Mouse (Mus musculus): ENCODE measurements around the gene Lysmd1. TPM values are rescaled to one million over a fixed set of nuclear protein-coding genes. Genes with fewer than 3 reads are reported as not detected.
"Not testable (repeated sequence)": the region's sequence is repeated elsewhere in the genome, so short reads cannot be mapped to it uniquely, and the experiment has no call there.

Lysmd1 gene
- polyA plus RNA-seq (2012; rRNA removed): 4.7 and 5.3 TPM in 2 replicates

GRCm38 (mm10) chr3:95133680-95134101 is at the start of gene Lysmd1, which contains the start of gene Scnm1:
Lysmd1 (plus strand) TSS chr3:95134088.
Scnm1 (minus strand) TSS chr3:95134011.
- DNase-seq (ENCODE audit: low read depth in 1 of 2, low spot score in 2 of 2): peak; percentile 87 to 92
- Histone ChIP-seq H3K27me3 (ENCODE audit: control insufficient read depth, insufficient read depth, low read length) (no peaks in the 10 kb centered on the region), H3K4me1 (ENCODE audit: control insufficient read depth, insufficient read depth, insufficient read length) (peaks cover 22% of the 10 kb centered on the region), H3K36me3 (ENCODE audit: control insufficient read depth, insufficient read depth, low read length) (peaks cover 5% of the 10 kb centered on the region; the same call in 1 of the 2 replicates), H3K4me3 (ENCODE audit: extremely low read depth, insufficient read depth, insufficient read length) (peak within 1 kb of the TSS; percentile 89), H3K27ac (ENCODE audit: insufficient read depth, low read length) (peak within 1 kb of the TSS; percentile 76)
- TF ChIP-seq CTCF (IDR thresholded peaks at IDR 0.05; ENCODE audit: extremely low read depth, insufficient read depth, insufficient read length, insufficient replicate concordance): no peak
- TF ChIP-seq POLR2A (IDR thresholded peaks at IDR 0.05; ENCODE audit: low read depth, low read length): no peak
- WGBS: under 1% methylated on average over 20 of the region's 20 CpGs

DNA sequence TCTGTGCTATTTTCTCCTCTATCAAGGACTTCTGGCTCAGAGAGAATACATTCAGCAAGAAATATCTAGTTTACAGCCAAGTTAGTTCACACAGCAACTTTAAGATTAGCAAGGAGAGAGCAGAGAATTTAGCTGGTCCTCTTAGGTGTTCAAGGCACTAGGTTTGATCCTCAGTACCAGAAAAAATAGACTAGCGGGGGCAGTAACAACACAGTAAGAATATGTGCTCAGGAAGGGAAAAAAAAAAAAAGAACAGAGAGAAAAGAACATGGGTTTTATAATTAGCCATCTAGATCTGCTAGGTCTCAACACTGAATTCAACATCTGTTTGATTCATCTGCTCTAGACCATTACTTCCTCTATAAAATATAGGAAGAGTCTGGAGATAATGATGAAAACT is 45.8 kb upstream of the Lysmd1 start:
- H3K27me3 ChIP-seq (ENCODE audit: control insufficient read depth, insufficient read depth, low read length): no peaks in the 10 kb centered on the region
- TF ChIP-seq CTCF (IDR thresholded peaks at IDR 0.05; ENCODE audit: extremely low read depth, insufficient read depth, insufficient read length, insufficient replicate concordance) (no peak), POLR2A (IDR thresholded peaks at IDR 0.05; ENCODE audit: low read depth, low read length) (no peak)

GRCm38 (mm10) chr3:95100854-95101253 is 33.0 kb upstream of the Lysmd1 start:
- no peak for DNase-seq (ENCODE audit: low read depth in 1 of 2, low spot score in 2 of 2)
- H3K4me1 ChIP-seq (ENCODE audit: control insufficient read depth, insufficient read depth, insufficient read length): peaks cover 4% of the 10 kb centered on the region; the same call in 1 of the 2 replicates
- no peak overlapping the region for H3K4me3 ChIP-seq (ENCODE audit: extremely low read depth, insufficient read depth, insufficient read length)
- 5% methylated on average over 2 of the region's 2 CpGs for WGBS
- TF ChIP-seq CTCF (IDR thresholded peaks at IDR 0.05; ENCODE audit: extremely low read depth, insufficient read depth, insufficient read length, insufficient replicate concordance) (no peak), POLR2A (IDR thresholded peaks at IDR 0.05; ENCODE audit: low read depth, low read length) (no peak)
- no peak overlapping the region for H3K27ac ChIP-seq (ENCODE audit: insufficient read depth, low read length)
- H3K36me3 ChIP-seq (ENCODE audit: control insufficient read depth, insufficient read depth, low read length): peaks cover 5% of the 10 kb centered on the region
- no peaks in the 10 kb centered on the region for H3K27me3 ChIP-seq (ENCODE audit: control insufficient read depth, insufficient read depth, low read length)

More for the DNA sequence above, 45.8 kb upstream of the Lysmd1 start:
- WGBS: 95% methylated on average over 1 of the region's 1 CpGs
- H3K4me3 ChIP-seq (ENCODE audit: extremely low read depth, insufficient read depth, insufficient read length): no peak overlapping the region
- no peak overlapping the region for H3K27ac ChIP-seq (ENCODE audit: insufficient read depth, low read length)
- H3K4me1 ChIP-seq (ENCODE audit: control insufficient read depth, insufficient read depth, insufficient read length): no peaks in the 10 kb centered on the region
- DNase-seq (ENCODE audit: low read depth in 1 of 2, low spot score in 2 of 2): no peak
- H3K36me3 ChIP-seq (ENCODE audit: control insufficient read depth, insufficient read depth, low read length): no peaks in the 10 kb centered on the region; the same call in 1 of the 2 replicates

DNA sequence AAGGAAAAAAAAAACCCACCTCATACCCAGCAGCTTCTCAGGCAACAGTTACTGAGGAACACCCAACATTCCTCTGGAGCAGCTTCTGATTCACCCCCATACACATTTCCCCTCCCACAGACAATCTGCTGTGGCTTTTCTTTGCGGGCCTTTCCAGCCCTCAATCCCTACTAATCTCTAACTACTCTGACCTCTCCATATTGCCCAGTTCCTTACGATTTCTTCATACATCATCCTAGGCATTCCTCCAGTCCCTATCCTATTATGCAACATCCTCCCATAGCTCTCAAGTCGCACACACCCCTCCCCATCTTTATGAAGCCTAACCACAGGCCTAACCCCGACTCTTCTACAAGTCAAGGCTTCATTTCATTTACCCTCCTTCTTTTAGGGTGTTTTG is 28.8 kb upstream of the Lysmd1 start:
- H3K4me3 ChIP-seq (ENCODE audit: extremely low read depth, insufficient read depth, insufficient read length): no peak overlapping the region
- H3K27ac ChIP-seq (ENCODE audit: insufficient read depth, low read length): no peak overlapping the region

GRCm38 (mm10) chr3:95105586-95106337 is 28.1 kb upstream of the Lysmd1 start:
- 2% methylated on average over 16 of the region's 16 CpGs for WGBS
- no peak for DNase-seq (ENCODE audit: low read depth in 1 of 2, low spot score in 2 of 2)
- Histone ChIP-seq H3K4me1 (ENCODE audit: control insufficient read depth, insufficient read depth, insufficient read length) (peaks cover 4% of the 10 kb centered on the region; the same call in 1 of the 2 replicates), H3K27ac (ENCODE audit: insufficient read depth, low read length) (peak overlapping the region; percentile 57), H3K4me3 (ENCODE audit: extremely low read depth, insufficient read depth, insufficient read length) (peak overlapping the region; percentile 84), H3K27me3 (ENCODE audit: control insufficient read depth, insufficient read depth, low read length) (no peaks in the 10 kb centered on the region), H3K36me3 (ENCODE audit: control insufficient read depth, insufficient read depth, low read length) (peaks cover 2% of the 10 kb centered on the region; the same call in 1 of the 2 replicates)
- TF ChIP-seq CTCF (IDR thresholded peaks at IDR 0.05; ENCODE audit: extremely low read depth, insufficient read depth, insufficient read length, insufficient replicate concordance): no peak
- TF ChIP-seq POLR2A (IDR thresholded peaks at IDR 0.05; ENCODE audit: low read depth, low read length): no peak

More for the DNA sequence above, 28.8 kb upstream of the Lysmd1 start:
- H3K36me3 ChIP-seq (ENCODE audit: control insufficient read depth, insufficient read depth, low read length): peaks cover 2% of the 10 kb centered on the region; the same call in 1 of the 2 replicates
- WGBS: 22% methylated on average over 4 of the region's 4 CpGs
- peaks cover 4% of the 10 kb centered on the region; the same call in 1 of the 2 replicates for H3K4me1 ChIP-seq (ENCODE audit: control insufficient read depth, insufficient read depth, insufficient read length)
- TF ChIP-seq POLR2A (IDR thresholded peaks at IDR 0.05; ENCODE audit: low read depth, low read length) (no peak), CTCF (IDR thresholded peaks at IDR 0.05; ENCODE audit: extremely low read depth, insufficient read depth, insufficient read length, insufficient replicate concordance) (no peak)
- no peaks in the 10 kb centered on the region for H3K27me3 ChIP-seq (ENCODE audit: control insufficient read depth, insufficient read depth, low read length)
- no peak for DNase-seq (ENCODE audit: low read depth in 1 of 2, low spot score in 2 of 2)

DNA sequence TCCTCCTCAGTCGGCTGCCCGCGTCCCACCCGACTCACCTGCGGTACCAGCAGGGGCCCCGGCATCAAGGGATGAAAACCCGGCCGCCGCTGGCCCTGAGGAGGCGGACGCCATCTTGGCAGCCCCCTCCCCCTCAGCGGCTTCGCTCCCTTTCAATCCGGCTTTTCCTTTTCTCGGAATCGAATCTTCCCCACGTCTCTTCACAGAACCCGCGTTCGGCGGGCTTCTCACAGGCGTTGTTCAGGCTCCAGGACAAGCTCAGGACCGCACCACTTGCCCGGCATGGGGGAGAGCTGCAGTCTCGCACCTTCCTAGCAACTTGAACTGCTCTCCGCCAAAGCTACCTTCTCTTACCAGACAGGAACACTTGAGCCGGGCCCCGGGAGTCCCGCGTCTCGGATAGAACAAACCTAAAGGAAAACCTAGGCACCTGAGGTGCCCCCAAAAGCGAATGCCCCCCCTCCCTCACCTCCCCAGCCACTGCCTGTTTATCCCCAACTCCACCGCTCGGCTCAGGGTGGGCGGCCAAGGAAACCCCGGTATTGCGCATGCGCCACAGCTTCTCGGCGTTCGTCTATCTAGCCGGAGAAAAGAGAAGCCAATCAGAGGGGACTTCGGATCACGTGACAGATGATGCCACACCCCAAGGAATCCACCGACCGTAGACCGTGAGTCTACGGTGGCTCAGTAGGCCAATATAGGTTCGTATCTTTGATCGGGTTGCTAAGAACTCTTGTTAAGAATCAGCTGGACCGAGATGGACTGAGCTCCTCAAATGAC is 27.4 kb upstream of the Lysmd1 start, which contains the start of gene Pip5k1a:
Gene Pip5k1a (minus strand): TSS at position 593 of the 780 bp plus-strand sequence.
- Histone ChIP-seq H3K4me1 (ENCODE audit: control insufficient read depth, insufficient read depth, insufficient read length) (peaks cover 4% of the 10 kb centered on the region; the same call in 1 of the 2 replicates), H3K36me3 (ENCODE audit: control insufficient read depth, insufficient read depth, low read length) (peaks cover 2% of the 10 kb centered on the region; the same call in 1 of the 2 replicates), H3K27ac (ENCODE audit: insufficient read depth, low read length) (peak within 1 kb of the TSS; percentile 57), H3K27me3 (ENCODE audit: control insufficient read depth, insufficient read depth, low read length) (no peaks in the 10 kb centered on the region), H3K4me3 (ENCODE audit: extremely low read depth, insufficient read depth, insufficient read length) (peak within 1 kb of the TSS; percentile 84)
- DNase-seq (ENCODE audit: low read depth in 1 of 2, low spot score in 2 of 2): peak; percentile 92 to 98
- under 1% methylated on average over 51 of the region's 51 CpGs for WGBS
- TF ChIP-seq POLR2A (IDR thresholded peaks at IDR 0.05; ENCODE audit: low read depth, low read length) (peak; percentile 37; the same call in 1 of the 2 replicates), CTCF (IDR thresholded peaks at IDR 0.05; ENCODE audit: extremely low read depth, insufficient read depth, insufficient read length, insufficient replicate concordance) (no peak)

- DNase-seq (ENCODE audit: low read depth in 1 of 2, low spot score in 2 of 2); H3K36me3 ChIP-seq (ENCODE audit: control insufficient read depth, insufficient read depth, low read length); H3K4me1 ChIP-seq (ENCODE audit: control insufficient read depth, insufficient read depth, insufficient read length); H3K27me3 ChIP-seq (ENCODE audit: control insufficient read depth, insufficient read depth, low read length); H3K4me3 ChIP-seq (ENCODE audit: extremely low read depth, insufficient read depth, insufficient read length); H3K27ac ChIP-seq (ENCODE audit: insufficient read depth, low read length): not testable (repeated sequence)
These were observed 26.6 kb upstream of the Lysmd1 start for GRCm38 (mm10) chr3:95107308-95107707.
